Mouse (Mus musculus) thymus, adult 2 months (tissue): ENCODE measurements around the gene Acacb.

Experiments used
- CTCF ChIP-seq: fragments of 200-500 bp; IDR thresholded peaks from 2 replicates; pipeline ENCODE4 v1.5.1; 2012; ENCODE audit warnings: mild to moderate bottlenecking, control low read depth, low read length, moderate library complexity, borderline replicate concordance; ENCODE audit not compliant: control insufficient read depth, poor library complexity, insufficient read depth; ENCODE audit errors: extremely low read depth
- POLR2A ChIP-seq: fragments of 200-500 bp; IDR thresholded peaks from 2 replicates; pipeline ENCODE4 v1.6.1; 2012; ENCODE audit warnings: mild to moderate bottlenecking, low read length, control low read depth, moderate library complexity; ENCODE audit not compliant: control insufficient read depth, poor library complexity, insufficient read depth; ENCODE audit errors: extremely low read depth

DNA sequence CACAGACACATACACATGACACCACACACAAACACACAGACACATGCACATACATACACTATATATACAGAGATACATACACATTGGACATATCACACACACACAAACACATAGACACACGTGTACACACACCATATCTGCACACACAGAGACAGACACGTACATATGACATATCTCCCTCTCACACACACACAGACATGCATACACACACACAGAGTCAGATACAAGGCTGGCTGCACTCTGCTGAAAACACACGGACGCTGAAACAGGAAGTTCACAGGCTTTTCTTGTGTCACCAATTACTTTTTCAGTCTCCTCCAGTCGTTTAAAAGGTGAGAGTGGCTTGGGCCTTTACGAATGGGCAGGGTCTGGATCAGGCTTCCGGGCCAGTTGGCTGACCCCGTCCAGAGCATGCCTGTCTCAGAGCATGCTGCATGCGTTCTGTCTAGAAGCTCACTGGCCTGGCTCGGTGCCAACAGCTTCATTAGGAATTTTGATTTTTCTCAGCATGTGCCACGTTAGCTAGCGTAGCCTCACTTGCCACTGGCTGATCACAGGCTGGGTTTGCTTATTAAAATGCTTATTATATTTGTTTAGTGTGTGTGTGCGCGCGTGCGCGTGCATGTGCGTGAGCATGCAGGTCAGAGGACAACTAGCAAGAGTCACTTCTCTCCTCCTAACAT, 152.0 kb downstream of the Acacb start:
- TF ChIP-seq CTCF (no peak), POLR2A (no peak)
